Mouse (Mus musculus): ENCODE results near the gene Kat6b. TPM values are rescaled to one million over a fixed set of nuclear protein-coding genes. Genes with fewer than 3 reads are reported as not detected.

Gene Kat6b
- total RNA-seq, 1 experiment from 2014 or later, result 15.1 TPM

DNA sequence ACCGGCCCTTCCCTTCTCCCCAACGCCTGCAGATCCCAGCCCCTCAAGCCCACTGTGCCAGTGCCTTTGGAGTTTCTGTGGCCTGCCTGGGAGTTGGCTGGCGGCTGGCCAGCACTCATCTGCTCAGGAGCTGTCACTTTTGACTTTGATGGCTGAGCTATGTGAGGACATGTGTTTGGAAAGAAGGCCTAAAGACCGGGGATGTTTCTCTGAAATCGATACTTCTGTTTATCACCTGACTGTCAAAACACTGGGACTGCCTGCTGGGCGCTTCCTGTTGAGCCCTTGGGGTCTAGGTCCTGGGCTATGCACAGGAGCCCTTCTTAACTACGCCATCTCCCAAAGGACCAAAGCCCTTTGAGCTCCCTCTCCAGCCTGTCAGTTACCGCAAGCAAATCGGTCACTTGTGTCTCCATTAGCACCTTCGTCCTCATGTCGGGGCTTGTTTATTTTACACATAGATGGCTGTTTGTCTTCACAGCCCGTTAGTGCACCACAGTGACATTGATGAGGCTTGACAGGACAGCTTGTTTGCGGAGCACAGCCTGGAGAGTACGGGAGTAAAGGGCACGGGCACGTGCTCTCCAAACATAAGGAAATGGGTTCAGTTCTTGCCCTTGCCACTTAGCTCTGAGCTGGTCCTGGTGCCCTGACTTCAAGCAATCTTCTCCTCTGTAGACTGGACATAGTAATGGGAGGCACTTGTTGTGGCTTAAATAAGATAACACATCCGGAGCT, 238.6 kb downstream of the Kat6b start:
- no peak for ATAC-seq (replicated peaks; ENCODE audit: insufficient number of reproducible peaks, low FRiP score, low TSS enrichment, poor library complexity, severe bottlenecking)

DNA sequence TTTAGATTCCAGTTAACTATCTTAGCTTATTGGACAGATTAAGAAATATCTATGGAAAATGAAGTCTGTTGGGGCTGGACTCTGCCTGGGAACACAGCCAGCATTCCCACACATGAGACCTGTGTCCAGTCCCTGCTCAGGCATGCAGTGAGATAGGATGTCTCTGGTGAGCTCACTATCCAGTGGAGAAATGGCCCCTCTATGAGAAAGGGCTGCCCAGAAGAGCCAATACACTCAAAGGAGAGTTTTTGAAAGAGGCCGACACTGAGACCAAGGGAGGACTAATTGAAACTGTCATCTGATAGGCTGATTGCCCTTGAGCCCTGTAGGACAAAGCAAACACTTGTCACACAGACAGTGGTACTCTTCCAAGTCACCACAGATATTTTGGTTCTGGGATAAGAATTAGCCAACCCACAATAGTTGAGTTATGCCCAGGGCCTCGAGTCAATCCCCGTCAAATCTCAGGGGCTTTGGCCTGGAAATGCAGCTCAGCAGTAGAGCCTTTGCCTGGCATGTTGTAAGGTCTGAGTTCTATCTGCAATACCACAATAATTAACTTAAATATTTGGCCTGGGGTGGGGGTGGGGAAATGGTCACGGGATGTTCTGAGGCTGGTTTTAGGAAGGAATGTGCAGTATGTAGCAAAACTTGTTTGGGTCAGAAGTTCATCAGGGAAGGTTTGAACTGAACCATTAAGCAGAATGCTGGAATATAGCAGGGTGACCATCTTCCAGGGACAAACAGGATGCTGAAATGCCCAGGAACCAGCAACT, 239.4 kb downstream of the Kat6b start:
- ATAC-seq (replicated peaks; ENCODE audit: insufficient number of reproducible peaks, low FRiP score, low TSS enrichment, poor library complexity, severe bottlenecking), result no peak

Other genes starting within 250 kb of the Kat6b start
- 0.58 TPM in 1 of 3 replicates, not detected in the others for gene Dupd1, start 233.1 kb downstream of the Kat6b start, total RNA-seq (2017)